Mouse (Mus musculus) erythroid progenitor cell, adult 5-6 weeks (primary cell): ENCODE measurements around the gene Gltpd2. TPM values are rescaled to one million over a fixed set of nuclear protein-coding genes. Genes with fewer than 3 reads are reported as not detected.
A peak's percentile ranks its signal among the peaks of the same experiment; 100 is the strongest.

Experiments used
- ATAC-seq: replicated peaks from 2 replicates; pipeline ENCODE4 v1.8.0; 2016; ENCODE audit warnings: moderate number of reproducible peaks, mild to moderate bottlenecking, moderate TSS enrichment, inconsistent platforms; ENCODE audit not compliant: poor library complexity, low FRiP score, severe bottlenecking
- total RNA-seq, 2 experiments: library from RNA; stranded (forward) in 1 of 2; stranded (reverse) in 1 of 2; fragments of 150-400 nt in 1 of 2; fragments of 186-747, 209-891 nt in 1 of 2; gene quantifications; 2 replicates each; pipeline versions ENCODE4 v1.2.3 to v1.2.4; 2015 to 2017; ENCODE audit warnings: low replicate concordance in 2 of 2

The Gltpd2 gene
- total RNA-seq, 2 experiments from 2014 or later: not detected

DNA sequence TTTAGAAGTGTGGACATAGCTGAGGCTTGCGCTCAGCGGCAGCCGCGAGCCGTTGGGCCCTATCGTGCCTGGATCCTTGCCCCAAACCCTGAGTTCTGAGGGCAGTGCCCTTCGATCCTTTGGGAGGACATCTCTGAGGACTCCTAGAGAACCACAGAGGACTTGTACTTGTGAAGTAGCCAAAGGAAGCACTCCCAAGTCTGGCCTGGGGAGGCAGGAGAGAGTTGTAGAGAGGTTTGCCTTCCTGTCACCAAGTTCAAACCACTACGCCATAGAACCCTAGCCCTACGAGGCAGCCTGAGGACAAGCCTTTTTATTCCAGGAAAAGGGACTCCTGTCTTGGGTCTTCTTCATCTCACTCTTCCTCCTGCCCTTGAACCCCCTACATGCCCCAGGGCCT lies 38.5 kb downstream of the Gltpd2 start:
- no peak for ATAC-seq

DNA sequence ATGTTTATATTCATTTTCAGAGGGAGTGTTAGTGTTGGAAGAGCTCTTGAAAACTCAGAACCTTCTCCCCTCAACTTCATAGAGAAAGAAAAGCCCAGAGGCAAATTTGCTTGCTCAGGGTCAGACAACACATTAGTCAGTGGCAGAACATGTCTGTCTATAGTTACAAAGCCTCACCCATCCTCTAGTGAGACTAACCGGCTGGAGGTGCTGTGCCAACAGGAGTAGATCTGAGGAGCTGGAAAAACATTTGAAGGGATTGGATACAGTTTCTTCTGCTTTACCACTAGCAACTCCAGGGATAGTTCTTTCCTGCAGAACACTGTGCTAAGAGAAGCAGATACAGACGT lies 42.9 kb downstream of the Gltpd2 start:
- ATAC-seq: no peak

DNA sequence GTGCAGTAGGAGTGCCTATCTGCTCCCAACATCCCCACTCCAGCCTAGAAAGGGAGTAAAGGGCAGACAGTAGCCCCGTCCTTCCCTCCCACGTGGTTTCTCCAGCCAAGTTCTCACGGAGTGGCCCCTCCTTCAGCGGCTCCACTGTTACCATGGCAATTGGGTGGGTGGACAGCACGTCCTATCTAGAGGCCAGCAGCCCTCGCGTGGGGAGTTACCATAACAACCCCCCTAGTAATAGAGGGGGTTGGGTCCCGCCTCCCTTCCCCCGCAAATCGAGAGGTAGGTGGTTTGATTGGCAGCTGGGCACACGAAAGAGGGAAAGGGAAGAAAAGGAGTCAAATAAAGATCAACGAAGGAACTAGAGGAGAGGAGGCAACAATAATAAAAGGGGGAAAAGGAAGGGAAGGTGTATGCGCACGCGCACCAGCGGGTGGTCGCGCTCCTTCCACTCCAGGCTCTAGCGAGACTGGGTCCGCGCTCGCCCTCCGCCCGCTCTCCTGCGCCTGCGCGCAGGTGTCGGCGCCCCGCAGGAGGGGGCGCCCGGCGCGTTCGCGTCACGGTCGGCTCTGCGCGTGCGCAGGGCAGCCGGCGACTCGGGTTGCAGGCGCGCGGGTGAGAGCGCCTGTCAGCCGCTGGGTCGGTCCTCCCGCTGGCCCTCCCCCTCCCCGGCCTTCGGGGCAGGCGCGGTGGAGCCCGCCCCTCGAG lies 43.4 kb downstream of the Gltpd2 start, which contains the start of gene Mink1:
Mink1 (plus strand) TSS at position 595 of the 708 bp plus-strand sequence.
- peak; percentile 63 for ATAC-seq

DNA sequence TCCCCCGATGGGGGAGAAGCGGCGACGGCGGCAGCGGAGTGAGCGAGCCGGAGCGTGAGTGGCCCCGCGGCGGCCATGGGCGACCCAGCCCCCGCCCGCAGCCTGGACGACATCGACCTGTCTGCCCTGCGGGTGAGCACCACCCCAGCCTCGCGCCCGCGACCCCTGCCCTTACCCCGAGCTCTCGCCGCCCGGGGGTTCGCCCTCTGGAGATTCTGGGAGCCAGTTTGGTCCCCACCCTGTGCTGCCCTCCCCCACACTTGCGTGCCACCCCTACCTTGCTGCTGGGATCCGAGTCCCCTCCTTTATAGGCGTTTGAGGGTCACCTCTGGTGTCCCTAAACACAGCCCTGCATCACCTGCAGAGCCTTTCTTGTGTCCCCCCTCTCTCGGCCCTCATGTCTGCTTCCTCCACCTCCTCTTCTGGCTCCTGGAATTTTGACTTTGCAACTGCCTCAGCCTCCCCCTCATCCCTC lies 44.0 kb downstream of the Gltpd2 start:
- ATAC-seq: no peak

DNA sequence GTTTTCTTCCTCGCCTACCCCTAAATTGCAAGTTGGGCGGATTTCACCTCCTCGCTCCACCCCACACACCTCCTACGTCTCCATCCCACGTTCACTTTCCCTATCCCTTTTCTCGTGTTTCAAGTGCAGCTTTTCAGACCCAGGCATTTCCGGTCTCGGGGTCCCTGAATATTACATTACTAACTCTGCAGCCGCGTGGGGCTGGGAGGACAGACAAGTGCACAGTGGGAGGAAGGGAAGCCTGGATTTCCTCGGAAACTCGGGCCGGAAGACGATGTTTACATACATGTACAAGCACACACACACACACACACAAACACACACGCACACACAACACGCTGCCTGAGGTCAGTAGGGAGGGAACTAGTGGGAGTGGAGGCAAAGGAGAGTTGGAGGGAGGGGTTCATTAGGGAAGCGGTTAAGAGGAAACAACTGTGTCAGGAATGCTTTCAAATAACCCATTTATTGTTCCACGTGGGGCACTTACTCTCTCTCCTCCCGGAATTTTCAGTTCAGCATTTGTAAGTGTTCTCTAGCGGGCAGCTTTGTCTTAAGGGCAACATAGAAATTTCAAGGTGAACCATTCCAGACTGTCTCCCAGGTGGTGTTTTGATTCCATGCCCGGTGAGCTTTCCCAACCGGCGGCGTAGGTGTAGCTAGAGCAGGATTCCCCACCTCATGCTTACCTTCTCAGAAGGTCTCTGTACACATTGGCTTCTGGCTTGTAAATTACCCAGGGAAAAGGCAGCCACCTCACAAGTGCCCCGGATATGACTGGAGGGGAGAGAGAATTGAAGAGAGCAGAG lies 44.7 kb downstream of the Gltpd2 start:
- no peak for ATAC-seq

DNA sequence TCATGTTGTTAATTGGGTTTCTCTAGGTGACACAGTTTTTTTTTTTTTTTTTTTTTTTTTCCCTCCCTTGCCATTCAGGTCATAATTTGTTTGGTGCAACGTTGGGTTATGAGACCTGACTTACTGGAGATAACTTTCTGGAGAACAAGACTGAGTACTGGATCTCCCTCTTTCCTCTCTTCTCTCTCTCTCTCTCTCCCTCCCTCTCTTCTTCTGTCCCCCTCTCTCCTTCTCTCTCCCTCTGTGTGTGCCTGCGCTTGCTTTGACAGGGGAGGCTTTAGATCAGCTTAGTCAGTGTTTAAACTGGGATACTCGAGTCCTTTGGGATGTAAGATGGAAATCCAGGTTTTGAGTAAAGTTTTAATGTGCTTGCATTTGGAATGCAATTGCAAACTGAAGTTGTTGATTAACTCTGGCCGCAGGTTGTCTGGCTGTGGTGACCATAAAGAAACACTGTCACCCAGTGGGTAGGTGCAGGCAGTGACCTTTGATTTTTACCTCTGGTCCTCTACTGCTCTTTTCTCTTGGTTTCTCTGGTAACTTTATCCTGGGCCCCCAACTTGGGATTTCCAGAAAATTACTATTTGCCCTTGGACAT lies 45.4 kb downstream of the Gltpd2 start:
- no peak for ATAC-seq

DNA sequence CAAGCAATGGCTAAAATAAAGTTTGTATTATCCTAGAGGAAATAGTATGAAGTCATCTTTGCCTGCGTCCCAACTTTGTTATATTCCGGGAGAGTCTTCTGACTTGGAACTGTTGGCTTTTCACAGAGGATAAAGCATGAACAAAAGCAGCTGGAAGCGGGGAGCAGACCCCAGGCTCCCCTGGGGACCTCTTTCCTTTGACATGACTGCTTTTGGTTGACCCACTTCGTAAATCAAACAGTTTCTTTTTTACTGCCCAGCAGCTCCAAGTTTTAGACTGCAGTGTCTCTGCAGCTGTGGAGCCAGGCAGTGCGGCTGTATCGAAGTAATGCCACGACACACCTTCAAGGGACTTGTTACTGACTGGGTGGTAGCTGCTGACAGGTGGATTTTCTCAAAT lies 47.6 kb downstream of the Gltpd2 start:
- no peak for ATAC-seq

Other genes with a start within 250 kb of the Gltpd2 start
- gene Alox12e, start 196.6 kb upstream of the Gltpd2 start, total RNA-seq (2015; ENCODE audit: low replicate concordance): 0.42 TPM in 1 of 2 replicates, not detected in the other
- gene Alox12e, start 196.6 kb upstream of the Gltpd2 start, total RNA-seq (2017; ENCODE audit: low replicate concordance): not detected in 2 replicates
- 5.4 and 17.6 TPM in 2 replicates for gene Alox15, start 167.2 kb upstream of the Gltpd2 start, total RNA-seq (2015; ENCODE audit: low replicate concordance)
- gene Alox15, start 167.2 kb upstream of the Gltpd2 start, total RNA-seq (2017; ENCODE audit: low replicate concordance): 3.6 and 5.7 TPM in 2 replicates
- gene Pelp1, start 109.2 kb upstream of the Gltpd2 start, total RNA-seq (2015; ENCODE audit: low replicate concordance): 3.2 and 8.4 TPM in 2 replicates
- 3.1 and 3.8 TPM in 2 replicates for gene Pelp1, start 109.2 kb upstream of the Gltpd2 start, total RNA-seq (2017; ENCODE audit: low replicate concordance)
- 30.6 and 51.2 TPM in 2 replicates for gene Arrb2, start 86.6 kb upstream of the Gltpd2 start, total RNA-seq (2015; ENCODE audit: low replicate concordance)
- gene Arrb2, start 86.6 kb upstream of the Gltpd2 start, total RNA-seq (2017; ENCODE audit: low replicate concordance): 27.9 and 33.4 TPM in 2 replicates
- 11.9 and 18.0 TPM in 2 replicates for gene Med11, start 67.3 kb upstream of the Gltpd2 start, total RNA-seq (2015; ENCODE audit: low replicate concordance)
- gene Med11, start 67.3 kb upstream of the Gltpd2 start, total RNA-seq (2017; ENCODE audit: low replicate concordance): 6.4 and 31.5 TPM in 2 replicates
- not detected in 2 replicates for gene Zmynd15, start 59.8 kb upstream of the Gltpd2 start, total RNA-seq (2015; ENCODE audit: low replicate concordance)
- not detected in 2 replicates for gene Zmynd15, start 59.8 kb upstream of the Gltpd2 start, total RNA-seq (2017; ENCODE audit: low replicate concordance)
- not detected in 2 replicates for gene Cxcl16, start 59.2 kb upstream of the Gltpd2 start, total RNA-seq (2015; ENCODE audit: low replicate concordance)
- not detected in 2 replicates for gene Cxcl16, start 59.2 kb upstream of the Gltpd2 start, total RNA-seq (2017; ENCODE audit: low replicate concordance)
- not detected in 2 replicates for gene Tm4sf5, start 14.0 kb upstream of the Gltpd2 start, total RNA-seq (2015; ENCODE audit: low replicate concordance)
- gene Tm4sf5, start 14.0 kb upstream of the Gltpd2 start, total RNA-seq (2017; ENCODE audit: low replicate concordance): not detected in 2 replicates
- gene Vmo1, start 4.6 kb upstream of the Gltpd2 start, total RNA-seq (2015; ENCODE audit: low replicate concordance): not detected in 2 replicates
- gene Vmo1, start 4.6 kb upstream of the Gltpd2 start, total RNA-seq (2017; ENCODE audit: low replicate concordance): not detected in 2 replicates
- gene Psmb6, start 6.2 kb downstream of the Gltpd2 start, total RNA-seq (2015; ENCODE audit: low replicate concordance): 40.2 and 49.0 TPM in 2 replicates
- gene Psmb6, start 6.2 kb downstream of the Gltpd2 start, total RNA-seq (2017; ENCODE audit: low replicate concordance): 52.0 and 74.6 TPM in 2 replicates
- not detected in 2 replicates for gene Gm40193, start 13.7 kb downstream of the Gltpd2 start, total RNA-seq (2015; ENCODE audit: low replicate concordance)
- gene Gm40193, start 13.7 kb downstream of the Gltpd2 start, total RNA-seq (2017; ENCODE audit: low replicate concordance): not detected in 2 replicates
- not detected in 2 replicates for gene Pld2, start 20.9 kb downstream of the Gltpd2 start, total RNA-seq (2015; ENCODE audit: low replicate concordance)
- 0.23 and 0.64 TPM in 2 replicates for gene Pld2, start 20.9 kb downstream of the Gltpd2 start, total RNA-seq (2017; ENCODE audit: low replicate concordance)
- gene Mink1, start 43.7 kb downstream of the Gltpd2 start, total RNA-seq (2015; ENCODE audit: low replicate concordance): 4.6 and 6.8 TPM in 2 replicates
- gene Mink1, start 43.7 kb downstream of the Gltpd2 start, total RNA-seq (2017; ENCODE audit: low replicate concordance): 2.8 and 4.5 TPM in 2 replicates
- not detected in 2 replicates for gene 4930544D05Rik, start 96.7 kb downstream of the Gltpd2 start, total RNA-seq (2015; ENCODE audit: low replicate concordance)
- gene 4930544D05Rik, start 96.7 kb downstream of the Gltpd2 start, total RNA-seq (2017; ENCODE audit: low replicate concordance): not detected in 2 replicates
- gene Chrne, start 100.0 kb downstream of the Gltpd2 start, total RNA-seq (2015; ENCODE audit: low replicate concordance): not detected in 2 replicates
- not detected in 2 replicates for gene Chrne, start 100.0 kb downstream of the Gltpd2 start, total RNA-seq (2017; ENCODE audit: low replicate concordance)
- gene Gp1ba, start 119.9 kb downstream of the Gltpd2 start, total RNA-seq (2015; ENCODE audit: low replicate concordance): 2.5 and 8.0 TPM in 2 replicates
- 1.1 TPM in 1 of 2 replicates, not detected in the other for gene Gp1ba, start 119.9 kb downstream of the Gltpd2 start, total RNA-seq (2017; ENCODE audit: low replicate concordance)
- gene Rnf167, start 128.0 kb downstream of the Gltpd2 start, total RNA-seq (2015; ENCODE audit: low replicate concordance): 134 and 213 TPM in 2 replicates
- gene Rnf167, start 128.0 kb downstream of the Gltpd2 start, total RNA-seq (2017; ENCODE audit: low replicate concordance): 115 and 117 TPM in 2 replicates
- 24.9 and 26.0 TPM in 2 replicates for gene Slc25a11, start 128.3 kb downstream of the Gltpd2 start, total RNA-seq (2015; ENCODE audit: low replicate concordance)
- gene Slc25a11, start 128.3 kb downstream of the Gltpd2 start, total RNA-seq (2017; ENCODE audit: low replicate concordance): 21.9 and 23.6 TPM in 2 replicates
- gene Pfn1, start 135.4 kb downstream of the Gltpd2 start, total RNA-seq (2015; ENCODE audit: low replicate concordance): 529 and 614 TPM in 2 replicates
- 132 and 200 TPM in 2 replicates for gene Pfn1, start 135.4 kb downstream of the Gltpd2 start, total RNA-seq (2017; ENCODE audit: low replicate concordance)
- gene Eno3, start 138.0 kb downstream of the Gltpd2 start, total RNA-seq (2015; ENCODE audit: low replicate concordance): 5.4 and 14.8 TPM in 2 replicates
- gene Eno3, start 138.0 kb downstream of the Gltpd2 start, total RNA-seq (2017; ENCODE audit: low replicate concordance): 2.3 and 11.0 TPM in 2 replicates
- 36.9 and 38.6 TPM in 2 replicates for gene Spag7, start 150.2 kb downstream of the Gltpd2 start, total RNA-seq (2015; ENCODE audit: low replicate concordance)
- gene Spag7, start 150.2 kb downstream of the Gltpd2 start, total RNA-seq (2017; ENCODE audit: low replicate concordance): 11.1 and 38.0 TPM in 2 replicates
- gene Camta2, start 168.9 kb downstream of the Gltpd2 start, total RNA-seq (2015; ENCODE audit: low replicate concordance): 4.7 and 17.6 TPM in 2 replicates
- 0.45 and 0.90 TPM in 2 replicates for gene Camta2, start 168.9 kb downstream of the Gltpd2 start, total RNA-seq (2017; ENCODE audit: low replicate concordance)
- not detected in 2 replicates for gene Inca1, start 181.0 kb downstream of the Gltpd2 start, total RNA-seq (2015; ENCODE audit: low replicate concordance)
- not detected in 2 replicates for gene Inca1, start 181.0 kb downstream of the Gltpd2 start, total RNA-seq (2017; ENCODE audit: low replicate concordance)
- gene Kif1c, start 181.4 kb downstream of the Gltpd2 start, total RNA-seq (2015; ENCODE audit: low replicate concordance): 1.1 and 1.7 TPM in 2 replicates
- 2.7 and 3.6 TPM in 2 replicates for gene Kif1c, start 181.4 kb downstream of the Gltpd2 start, total RNA-seq (2017; ENCODE audit: low replicate concordance)
- 1.8 TPM in 1 of 2 replicates, not detected in the other for gene Zfp3, start 245.0 kb downstream of the Gltpd2 start, total RNA-seq (2015; ENCODE audit: low replicate concordance)
- 0.30 and 0.90 TPM in 2 replicates for gene Zfp3, start 245.0 kb downstream of the Gltpd2 start, total RNA-seq (2017; ENCODE audit: low replicate concordance)